Mouse (Mus musculus) midbrain, embryonic 16.5 days (tissue): Measurements from ENCODE around the gene Abcg4. TPM values are rescaled to one million over a fixed set of nuclear protein-coding genes. Genes with fewer than 3 reads are reported as not detected.

ENCODE experiments used
- ATAC-seq: fragments of 200-750 bp; cut with Nextera tagmentation; 2 replicates; pipeline ENCODE4 v1.8.0; 2017; ENCODE audit warnings: moderate TSS enrichment
- H3K27ac ChIP-seq: fragments of 300-500 bp; sonication (generic); 2 replicates; pipeline ENCODE4 v1.5.1; 2014; ENCODE audit warnings: mild to moderate bottlenecking, low read length, mixed read lengths
- H3K27me3 ChIP-seq: fragments of 300-500 bp; sonication (generic); 2 replicates; pipeline ENCODE4 v1.6.1; 2014; ENCODE audit warnings: low read depth, low read length, mixed read lengths; ENCODE audit not compliant: control insufficient read depth, insufficient read depth
- H3K36me3 ChIP-seq: fragments of 300-500 bp; sonication (generic); 2 replicates; pipeline ENCODE4 v1.6.1; 2014; ENCODE audit warnings: mild to moderate bottlenecking, low read length, moderate library complexity, mixed read lengths; ENCODE audit not compliant: control insufficient read depth, insufficient read depth
- H3K4me1 ChIP-seq: fragments of 300-500 bp; sonication (generic); 2 replicates; pipeline ENCODE4 v1.6.1; 2014; ENCODE audit warnings: mild to moderate bottlenecking, low read length, mixed read lengths; ENCODE audit not compliant: control insufficient read depth, insufficient read depth
- H3K4me2 ChIP-seq: fragments of 300-500 bp; sonication (generic); 2 replicates; pipeline ENCODE4 v1.6.1; 2014; ENCODE audit warnings: mild to moderate bottlenecking, low read length, mixed read lengths
- H3K4me3 ChIP-seq: fragments of 300-500 bp; sonication (generic); 2 replicates; pipeline ENCODE4 v1.5.1; 2014; ENCODE audit warnings: low read depth, mild to moderate bottlenecking, low read length, moderate library complexity, mixed read lengths
- H3K9ac ChIP-seq: fragments of 300-500 bp; sonication (generic); 2 replicates; pipeline ENCODE4 v1.6.1; 2014; ENCODE audit warnings: low read depth, low read length, mixed read lengths
- H3K9me3 ChIP-seq: fragments of 300-500 bp; sonication (generic); replicated peaks from 2 replicates; pipeline ENCODE4 v1.6.1; 2014; ENCODE audit warnings: mild to moderate bottlenecking, low read length, mixed read lengths; ENCODE audit not compliant: control insufficient read depth, poor library complexity, severe bottlenecking
- WGBS: fragments of 180-500 bp; shearing (Covaris S2); extraction: QIAGEN DNeasy Blood & Tissue Kit; methylation state at CpG from one replicate; pipeline ENCODE4 v1.1.7; 2014; 5-methylcytosine and 5-hydroxymethylcytosine counted together
- polyA plus RNA-seq: library from polyadenylated mRNA; unstranded; fragments of >200 nt; fragmentation: Nextera tagmentation; extraction: Ambion mirVana; gene quantifications from 2 replicates; pipeline ENCODE4 v1.2.1, GENCODE M21; 2015

Gene Abcg4
- polyA plus RNA-seq, 1 experiment from 2014 or later = 33.9 TPM

GRCm38 (mm10) chr9:44314257-44314547 is 25.8 kb upstream of the Abcg4 start:
- Histone ChIP-seq H3K4me2 (no peak overlapping the region), H3K27me3 (no peaks in the 10 kb centered on the region), H3K4me3 (no peak overlapping the region), H3K9ac (no peak overlapping the region), H3K4me1 (peaks cover 19% of the 10 kb centered on the region), H3K36me3 (peaks cover 19% of the 10 kb centered on the region), H3K27ac (no peak overlapping the region), H3K9me3 (no peaks in the 10 kb centered on the region)
- WGBS = 54% methylated on average over 4 of the region's 4 CpGs
- ATAC-seq = no peak

DNA sequence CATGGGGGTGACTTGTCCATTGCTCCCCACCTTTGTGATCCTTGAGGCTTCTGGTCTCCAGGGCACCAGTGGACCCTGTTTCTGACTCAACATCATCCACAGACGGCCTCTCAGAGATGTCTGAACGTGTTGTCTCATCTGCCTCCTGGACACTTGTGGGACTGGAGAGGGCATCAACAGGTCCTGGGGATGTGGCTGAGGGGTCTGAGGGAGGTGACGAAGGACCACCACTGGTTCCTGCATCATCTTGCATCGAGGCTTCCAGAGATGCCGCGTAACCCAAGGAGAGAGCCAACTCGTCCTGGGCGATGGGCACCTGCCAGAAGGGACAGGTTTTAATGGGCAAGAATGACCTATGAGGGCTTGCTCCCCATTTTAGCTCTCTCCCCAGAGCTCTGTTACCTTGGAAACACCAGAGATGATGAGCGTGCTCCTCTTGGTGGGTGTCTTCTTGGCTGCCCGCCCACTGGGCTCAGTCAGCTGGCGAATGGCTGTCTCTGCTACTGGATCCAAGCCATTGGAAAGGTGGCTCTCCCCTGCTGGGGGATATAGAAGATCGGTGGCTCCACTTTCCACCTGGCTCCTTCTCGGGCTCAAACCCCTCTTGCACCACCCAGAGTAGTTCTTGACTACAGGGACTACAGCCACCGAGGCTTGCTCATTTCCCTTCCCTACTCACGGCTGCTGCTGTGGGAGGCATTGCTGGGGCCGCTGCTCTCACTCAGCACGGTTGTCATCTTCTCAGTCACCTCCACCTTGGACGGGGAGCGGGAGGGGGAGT is 25.3 kb upstream of the Abcg4 start:
- H3K9ac ChIP-seq = no peak overlapping the region
- no peaks in the 10 kb centered on the region for H3K27me3 ChIP-seq
- no peaks in the 10 kb centered on the region for H3K9me3 ChIP-seq
- H3K36me3 ChIP-seq = peaks cover 19% of the 10 kb centered on the region
- H3K27ac ChIP-seq = no peak overlapping the region
- peaks cover 14% of the 10 kb centered on the region for H3K4me1 ChIP-seq
- ATAC-seq = no peak
- 72% methylated on average over 19 of the region's 19 CpGs for WGBS
- no peak overlapping the region for H3K4me2 ChIP-seq
- H3K4me3 ChIP-seq = no peak overlapping the region

DNA sequence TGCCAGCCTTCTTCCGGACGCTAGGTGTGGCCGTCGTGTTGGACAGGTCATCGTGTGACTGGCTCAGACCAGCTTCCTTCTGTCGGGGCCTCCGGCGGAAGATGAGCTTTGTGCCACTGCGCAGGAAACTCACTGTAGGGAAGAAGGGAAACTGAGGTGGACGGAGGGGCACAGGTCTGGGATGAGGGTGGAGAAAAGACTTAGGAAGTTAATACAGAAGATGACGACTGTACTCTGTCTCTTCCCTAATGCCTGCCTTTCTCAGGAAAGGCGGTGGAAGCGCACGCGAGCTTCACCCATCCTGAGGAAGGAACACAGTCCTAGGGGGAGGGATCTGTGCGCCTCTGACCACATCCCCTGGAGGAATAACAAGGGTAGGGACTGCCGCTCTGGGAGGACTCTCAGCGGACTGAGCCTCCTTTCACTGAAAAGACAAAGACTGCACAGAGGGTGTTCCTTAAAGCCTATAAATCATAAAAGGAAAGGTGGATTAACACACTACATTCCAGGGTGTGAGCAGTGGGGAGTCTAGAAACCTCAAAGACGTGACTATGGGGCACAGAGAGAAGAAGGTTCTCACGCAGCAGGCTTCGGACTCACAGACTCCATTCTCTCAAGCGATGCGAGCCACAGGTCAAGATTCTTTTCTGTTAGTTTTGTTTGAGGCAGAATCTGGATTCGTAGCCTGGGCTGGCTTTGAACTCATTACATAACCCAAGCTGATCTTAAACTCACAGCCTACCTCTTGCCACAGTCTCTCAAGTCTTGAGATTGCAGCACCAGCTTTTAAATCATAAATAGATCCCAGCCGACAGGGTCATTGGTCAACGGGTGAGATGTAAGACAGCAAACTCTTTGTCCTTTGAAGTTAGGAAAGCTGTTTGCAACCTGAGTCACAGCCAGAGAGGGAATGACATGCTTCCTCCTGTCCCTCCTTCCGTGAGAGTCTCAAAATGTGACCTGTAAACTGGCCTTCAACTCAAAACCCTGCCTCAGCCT is 23.0 kb upstream of the Abcg4 start:
- peaks cover 19% of the 10 kb centered on the region for H3K36me3 ChIP-seq
- H3K27ac ChIP-seq = no peak overlapping the region
- no peaks in the 10 kb centered on the region for H3K4me1 ChIP-seq
- no peak overlapping the region for H3K4me2 ChIP-seq
- H3K4me3 ChIP-seq = no peak overlapping the region
- ATAC-seq = peak; percentile 36; the same call in 1 of the 2 replicates
- no peaks in the 10 kb centered on the region for H3K27me3 ChIP-seq
- WGBS = 7% methylated on average over 27 of the region's 27 CpGs
- no peak overlapping the region for H3K9ac ChIP-seq
- no peaks in the 10 kb centered on the region for H3K9me3 ChIP-seq

- H3K4me3 ChIP-seq = no peak overlapping the region
- peaks cover 19% of the 10 kb centered on the region for H3K36me3 ChIP-seq
- WGBS = 28% methylated on average over 10 of the region's 10 CpGs
- ATAC-seq = no peak
- no peaks in the 10 kb centered on the region for H3K9me3 ChIP-seq
- no peak overlapping the region for H3K9ac ChIP-seq
- H3K4me2 ChIP-seq = no peak overlapping the region
- H3K27ac ChIP-seq = no peak overlapping the region
- H3K4me1 ChIP-seq = no peaks in the 10 kb centered on the region
- H3K27me3 ChIP-seq = no peaks in the 10 kb centered on the region
These were observed 22.3 kb upstream of the Abcg4 start for GRCm38 (mm10) chr9:44310750-44311135.

DNA sequence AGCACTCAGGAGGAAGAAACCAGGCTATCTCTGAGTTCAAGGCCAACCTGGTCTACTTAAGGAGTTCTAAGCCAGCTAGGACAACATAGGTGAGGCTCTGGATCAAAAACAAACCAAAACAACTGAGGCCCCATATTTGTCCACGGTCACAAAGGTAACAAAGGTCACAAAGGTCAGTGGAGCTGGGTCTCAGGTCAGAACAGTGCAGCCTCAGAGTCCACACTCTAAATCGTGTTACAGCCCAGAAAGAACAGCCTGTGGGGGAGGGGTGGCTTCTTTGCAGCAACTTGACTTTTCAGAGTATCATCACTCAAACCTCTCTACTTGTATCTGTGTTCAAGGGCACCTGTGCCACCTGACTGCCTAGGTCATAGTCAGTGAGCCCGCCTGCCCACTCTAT is 21.3 kb upstream of the Abcg4 start:
- ATAC-seq = no peak
- peaks cover 1% of the 10 kb centered on the region for H3K4me1 ChIP-seq

DNA sequence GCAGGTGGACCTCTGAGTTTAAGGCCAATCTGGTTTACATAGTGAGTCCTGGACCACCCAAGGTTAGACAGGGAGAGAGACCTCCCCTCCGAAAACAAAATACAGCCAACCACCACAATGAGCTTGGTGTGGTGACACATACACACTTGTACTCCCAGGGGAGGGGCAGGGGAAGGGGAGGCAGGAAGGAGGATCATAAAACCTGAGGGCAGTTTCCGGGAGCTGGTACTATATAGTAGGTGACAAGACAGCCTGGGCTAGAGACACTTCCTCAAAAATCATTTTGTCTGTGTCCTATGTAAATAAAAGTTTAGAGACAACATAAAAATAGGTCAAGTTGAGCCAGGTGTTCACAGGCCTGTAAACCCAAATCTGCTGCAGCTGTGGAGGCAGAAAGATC is 18.8 kb upstream of the Abcg4 start:
- 92% methylated on average over 2 of the region's 2 CpGs for WGBS
- H3K27ac ChIP-seq = no peak overlapping the region

More for the DNA sequence above, 21.3 kb upstream of the Abcg4 start:
- 70% methylated on average over 3 of the region's 3 CpGs for WGBS
- Histone ChIP-seq H3K27me3 (no peaks in the 10 kb centered on the region), H3K9me3 (no peaks in the 10 kb centered on the region), H3K27ac (no peak overlapping the region), H3K36me3 (peaks cover 11% of the 10 kb centered on the region), H3K4me3 (no peak overlapping the region), H3K4me2 (no peak overlapping the region), H3K9ac (no peak overlapping the region)

DNA sequence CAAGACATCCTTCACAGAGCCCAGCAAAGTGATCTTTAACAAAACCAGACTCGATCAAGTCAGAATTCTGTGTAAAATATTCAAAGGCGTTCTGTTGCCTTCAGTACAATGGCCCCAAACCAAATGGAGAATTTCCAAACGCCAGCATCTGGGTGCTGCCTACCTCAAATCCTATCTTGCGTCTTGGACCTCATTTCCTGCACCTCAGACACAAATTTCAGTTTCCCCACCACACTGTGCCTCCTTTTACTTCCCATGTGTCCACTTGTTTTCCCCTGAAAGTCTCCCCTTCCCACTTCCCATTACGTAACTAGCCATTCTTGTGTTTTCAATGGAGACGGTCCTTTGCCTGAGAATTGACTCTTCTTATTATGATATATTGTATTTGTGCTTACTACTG is 18.1 kb upstream of the Abcg4 start:
- no peaks in the 10 kb centered on the region for H3K9me3 ChIP-seq
- peaks cover 10% of the 10 kb centered on the region; the same call in 1 of the 2 replicates for H3K36me3 ChIP-seq
- no peak overlapping the region for H3K4me3 ChIP-seq
- H3K27ac ChIP-seq = no peak overlapping the region
- peaks cover 13% of the 10 kb centered on the region for H3K4me1 ChIP-seq
- no peak for ATAC-seq
- whole genome bisulfite sequencing = 92% methylated on average over 6 of the region's 6 CpGs
- no peak overlapping the region for H3K4me2 ChIP-seq
- H3K27me3 ChIP-seq = no peaks in the 10 kb centered on the region
- no peak overlapping the region for H3K9ac ChIP-seq

More for the DNA sequence above, 18.8 kb upstream of the Abcg4 start:
- H3K9me3 ChIP-seq = no peaks in the 10 kb centered on the region
- no peak overlapping the region for H3K4me3 ChIP-seq
- peaks cover 13% of the 10 kb centered on the region for H3K4me1 ChIP-seq
- H3K36me3 ChIP-seq = peaks cover 4% of the 10 kb centered on the region; the same call in 1 of the 2 replicates
- ATAC-seq = no peak
- no peak overlapping the region for H3K4me2 ChIP-seq
- H3K27me3 ChIP-seq = no peaks in the 10 kb centered on the region
- H3K9ac ChIP-seq = no peak overlapping the region

GRCm38 (mm10) chr9:44305466-44306079 is 17.2 kb upstream of the Abcg4 start, which contains the start of gene Hinfp:
Gene Hinfp (minus strand): TSS chr9:44305671.
- peaks cover 8% of the 10 kb centered on the region; the same call in 1 of the 2 replicates for H3K36me3 ChIP-seq
- no peaks in the 10 kb centered on the region for H3K27me3 ChIP-seq
- H3K4me2 ChIP-seq = peak within 1 kb of the TSS; percentile 66
- H3K9me3 ChIP-seq = no peaks in the 10 kb centered on the region
- under 1% methylated on average over 50 of the region's 54 CpGs for WGBS
- peaks cover 13% of the 10 kb centered on the region for H3K4me1 ChIP-seq
- peak within 1 kb of the TSS; percentile 86 for H3K27ac ChIP-seq
- peak; percentile 98 for ATAC-seq
- peak within 1 kb of the TSS; percentile 91 for H3K4me3 ChIP-seq
- H3K9ac ChIP-seq = peak within 1 kb of the TSS; percentile 95
